Mouse (Mus musculus): ENCODE data around the gene Casd1.

Gene Casd1

GRCm38 (mm10) chr6:4600658-4601296 is at the start of gene Casd1:
Gene Casd1 (plus strand): TSS chr6:4600839.
- in situ Hi-C loops (cut with MboI; ENCODE audit: low sequenced_read_pairs): no loop called here

- in situ Hi-C loops (cut with MboI; ENCODE audit: low sequenced_read_pairs): no loop called here
Observed at GRCm38 (mm10) chr6:4555366-4555765, 45.3 kb upstream of the Casd1 start.

GRCm38 (mm10) chr6:4557086-4557485 is 43.6 kb upstream of the Casd1 start:
- in situ Hi-C loops (cut with MboI; ENCODE audit: low sequenced_read_pairs): no loop called here

- in situ Hi-C loops (cut with MboI; ENCODE audit: low sequenced_read_pairs): no loop called here
Observed at GRCm38 (mm10) chr6:4557678-4558077, 43.0 kb upstream of the Casd1 start.

- in situ Hi-C loops (cut with MboI; ENCODE audit: low sequenced_read_pairs): loop anchor here (10.0 kb wide), 1 partner anchor 824 kb away; the partner anchor contains the start of gene Asb4
Observed at GRCm38 (mm10) chr6:4561156-4561555, 39.5 kb upstream of the Casd1 start.

GRCm38 (mm10) chr6:4561621-4562020 is 39.0 kb upstream of the Casd1 start:
- in situ Hi-C loops (cut with MboI; ENCODE audit: low sequenced_read_pairs): loop anchor here (10.0 kb wide), 1 partner anchor 823 kb away; the partner anchor contains the start of gene Asb4

GRCm38 (mm10) chr6:4562401-4562800 is 38.2 kb upstream of the Casd1 start:
- in situ Hi-C loops (cut with MboI; ENCODE audit: low sequenced_read_pairs): loop anchor here (10.0 kb wide), 1 partner anchor 822 kb away; the partner anchor contains the start of gene Asb4

- in situ Hi-C loops (cut with MboI; ENCODE audit: low sequenced_read_pairs): loop anchor here (10.0 kb wide), 1 partner anchor 821 kb away; the partner anchor contains the start of gene Asb4
Observed at GRCm38 (mm10) chr6:4563477-4563876, 37.2 kb upstream of the Casd1 start.

- in situ Hi-C loops (cut with MboI; ENCODE audit: low sequenced_read_pairs): no loop called here
Observed at GRCm38 (mm10) chr6:4570412-4570811, 30.2 kb upstream of the Casd1 start.

GRCm38 (mm10) chr6:4577756-4578155 is 22.9 kb upstream of the Casd1 start:
- in situ Hi-C loops (cut with MboI; ENCODE audit: low sequenced_read_pairs): no loop called here

- in situ Hi-C loops (cut with MboI; ENCODE audit: low sequenced_read_pairs): no loop called here
Observed at GRCm38 (mm10) chr6:4578343-4578742, 22.3 kb upstream of the Casd1 start.

GRCm38 (mm10) chr6:4579620-4580019 is 21.0 kb upstream of the Casd1 start:
- in situ Hi-C loops (cut with MboI; ENCODE audit: low sequenced_read_pairs): no loop called here

GRCm38 (mm10) chr6:4583485-4583884 is 17.2 kb upstream of the Casd1 start:
- in situ Hi-C loops (cut with MboI; ENCODE audit: low sequenced_read_pairs): no loop called here

GRCm38 (mm10) chr6:4587946-4588345 is 12.7 kb upstream of the Casd1 start:
- in situ Hi-C loops (cut with MboI; ENCODE audit: low sequenced_read_pairs): no loop called here

- in situ Hi-C loops (cut with MboI; ENCODE audit: low sequenced_read_pairs): no loop called here
Observed at GRCm38 (mm10) chr6:4588722-4589121, 11.9 kb upstream of the Casd1 start.

GRCm38 (mm10) chr6:4590089-4590488 is 10.6 kb upstream of the Casd1 start:
- in situ Hi-C loops (cut with MboI; ENCODE audit: low sequenced_read_pairs): no loop called here

- in situ Hi-C loops (cut with MboI; ENCODE audit: low sequenced_read_pairs): no loop called here
Observed at GRCm38 (mm10) chr6:4597711-4598110, 2.9 kb upstream of the Casd1 start.

GRCm38 (mm10) chr6:4600085-4600657 is 468 bp upstream of the Casd1 start:
- in situ Hi-C loops (cut with MboI; ENCODE audit: low sequenced_read_pairs): no loop called here

- in situ Hi-C loops (cut with MboI; ENCODE audit: low sequenced_read_pairs): no loop called here
Observed at GRCm38 (mm10) chr6:4601297-4601931, 775 bp downstream of the Casd1 start.

- in situ Hi-C loops (cut with MboI; ENCODE audit: low sequenced_read_pairs): no loop called here
Observed at GRCm38 (mm10) chr6:4602012-4602411, 1.4 kb downstream of the Casd1 start.

- in situ Hi-C loops (cut with MboI; ENCODE audit: low sequenced_read_pairs): no loop called here
Observed at GRCm38 (mm10) chr6:4606394-4606793, 5.8 kb downstream of the Casd1 start.

All from CH12F3 (cell line).